Mouse (Mus musculus) small intestine, adult 2 months (tissue): Measurements from ENCODE around the gene Zmiz1. TPM values are rescaled to one million over a fixed set of nuclear protein-coding genes. Genes with fewer than 3 reads are reported as not detected.

Source experiments
- H3K27ac ChIP-seq: fragments of 200-500 bp; 2 replicates; pipeline ENCODE4 v1.5.1; 2012; ENCODE audit warnings: low read depth, low read length, control low read depth, inconsistent platforms; ENCODE audit not compliant: insufficient read depth
- H3K27me3 ChIP-seq: fragments of 200-500 bp; 2 replicates; pipeline ENCODE4 v1.6.1; 2012; ENCODE audit warnings: mild to moderate bottlenecking, moderate library complexity, low read length, inconsistent platforms; ENCODE audit not compliant: control insufficient read depth, insufficient read depth
- H3K36me3 ChIP-seq: fragments of 200-500 bp; 2 replicates; pipeline ENCODE4 v1.6.1; 2012; ENCODE audit warnings: mild to moderate bottlenecking, low read length, control low read depth, inconsistent platforms; ENCODE audit not compliant: control insufficient read depth, insufficient read depth
- H3K4me1 ChIP-seq: fragments of 200-500 bp; 2 replicates; pipeline ENCODE4 v1.6.1; 2012; ENCODE audit warnings: low read length, inconsistent platforms, mixed read lengths; ENCODE audit not compliant: control insufficient read depth, insufficient read depth, insufficient read length
- H3K4me3 ChIP-seq: fragments of 200-500 bp; 2 replicates; pipeline ENCODE4 v1.5.1; 2012; ENCODE audit warnings: low read depth, mild to moderate bottlenecking, control low read depth, inconsistent platforms, low read length, moderate library complexity
- CTCF ChIP-seq: fragments of 200-500 bp; IDR thresholded peaks from 2 replicates; pipeline ENCODE4 v1.5.1; 2012; ENCODE audit warnings: low read depth, mild to moderate bottlenecking, control low read depth, inconsistent platforms, low read length, moderate library complexity, mixed read lengths; ENCODE audit not compliant: insufficient replicate concordance, insufficient read length; ENCODE audit errors: extremely low read depth
- POLR2A ChIP-seq: fragments of 200-500 bp; IDR thresholded peaks from 2 replicates; pipeline ENCODE4 v1.6.1; 2012; ENCODE audit warnings: low read depth, mild to moderate bottlenecking, control low read depth, inconsistent platforms, low read length, moderate library complexity
- WGBS: fragments of 180-500 bp; shearing (Covaris S2); methylation state at CpG from one replicate; pipeline ENCODE4 v1.1.7; 2018; 5-methylcytosine and 5-hydroxymethylcytosine counted together
- polyA plus RNA-seq: library from polyadenylated mRNA; depleted of rRNA; stranded (reverse); fragments of >200 nt; gene quantifications from 2 replicates; pipeline ENCODE4 v1.2.3, GENCODE M21; 2012

Gene Zmiz1
- polyA plus RNA-seq, 1 experiment, result 91.5 TPM

DNA sequence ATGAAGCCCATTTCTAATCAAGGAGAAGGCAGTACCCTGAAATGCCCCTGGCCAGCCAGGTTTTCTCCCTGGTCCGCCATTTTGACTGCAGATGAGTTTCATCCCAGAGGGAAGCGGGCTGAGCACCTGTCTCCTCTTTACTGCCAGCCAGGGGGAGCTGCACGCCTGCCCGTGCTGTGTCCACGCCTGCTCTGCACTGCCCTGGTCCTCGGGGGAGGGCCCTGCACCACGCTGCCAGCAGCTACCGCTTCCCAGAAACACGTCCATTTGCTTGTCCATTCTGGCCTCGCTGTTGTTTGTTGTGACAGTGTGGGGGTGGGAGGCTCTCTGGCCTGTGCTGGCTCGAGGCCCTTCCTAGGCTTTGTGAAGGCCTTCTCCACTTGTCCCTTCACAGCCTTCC lies 201.7 kb downstream of the Zmiz1 start:
- 78% methylated on average over 11 of the region's 11 CpGs for WGBS
- no peak overlapping the region for H3K4me3 ChIP-seq
- H3K4me1 ChIP-seq, result no peaks in the 10 kb centered on the region
- no peaks in the 10 kb centered on the region for H3K27me3 ChIP-seq
- peaks cover 87% of the 10 kb centered on the region for H3K36me3 ChIP-seq
- no peak for TF ChIP-seq CTCF
- TF ChIP-seq POLR2A, result no peak
- no peak overlapping the region for H3K27ac ChIP-seq

DNA sequence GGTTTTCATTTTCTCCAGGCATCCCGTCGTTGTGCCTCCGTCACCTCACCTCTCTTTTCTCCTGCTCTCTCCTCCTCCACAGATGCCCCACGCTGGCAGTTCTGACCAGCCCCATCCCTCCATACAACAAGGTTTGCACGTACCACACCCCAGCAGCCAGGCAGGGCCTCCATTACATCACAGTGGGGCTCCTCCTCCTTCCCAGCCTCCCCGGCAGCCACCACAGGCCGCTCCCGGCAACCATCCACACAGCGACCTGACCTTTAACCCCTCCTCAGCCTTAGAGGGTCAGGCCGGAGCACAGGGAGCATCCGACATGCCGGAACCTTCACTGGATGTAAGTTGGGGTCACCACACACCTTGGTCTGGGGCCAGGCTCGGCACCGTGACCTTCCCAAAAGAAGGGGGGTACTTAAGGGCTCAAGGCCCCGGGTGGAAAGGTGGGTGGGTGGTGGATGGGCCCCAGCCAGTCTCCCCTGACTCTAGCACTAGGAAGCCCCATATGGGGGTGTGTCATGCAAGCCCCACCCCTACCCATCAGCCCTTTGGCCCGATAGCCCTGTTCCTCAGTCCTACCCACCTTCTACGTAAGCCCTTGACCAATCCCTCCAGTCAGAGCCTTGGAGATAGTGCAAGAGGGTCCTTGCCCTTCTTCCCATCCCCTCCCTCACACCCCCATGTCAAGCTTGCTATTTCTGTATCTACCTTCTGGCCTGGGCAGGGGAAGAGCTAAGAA lies 202.4 kb downstream of the Zmiz1 start:
- TF ChIP-seq POLR2A (no peak), CTCF (no peak)
- H3K4me3 ChIP-seq, result no peak overlapping the region
- no peaks in the 10 kb centered on the region for H3K27me3 ChIP-seq
- H3K4me1 ChIP-seq, result no peaks in the 10 kb centered on the region
- 77% methylated on average over 17 of the region's 17 CpGs for WGBS
- peaks cover 81% of the 10 kb centered on the region for H3K36me3 ChIP-seq
- no peak overlapping the region for H3K27ac ChIP-seq

DNA sequence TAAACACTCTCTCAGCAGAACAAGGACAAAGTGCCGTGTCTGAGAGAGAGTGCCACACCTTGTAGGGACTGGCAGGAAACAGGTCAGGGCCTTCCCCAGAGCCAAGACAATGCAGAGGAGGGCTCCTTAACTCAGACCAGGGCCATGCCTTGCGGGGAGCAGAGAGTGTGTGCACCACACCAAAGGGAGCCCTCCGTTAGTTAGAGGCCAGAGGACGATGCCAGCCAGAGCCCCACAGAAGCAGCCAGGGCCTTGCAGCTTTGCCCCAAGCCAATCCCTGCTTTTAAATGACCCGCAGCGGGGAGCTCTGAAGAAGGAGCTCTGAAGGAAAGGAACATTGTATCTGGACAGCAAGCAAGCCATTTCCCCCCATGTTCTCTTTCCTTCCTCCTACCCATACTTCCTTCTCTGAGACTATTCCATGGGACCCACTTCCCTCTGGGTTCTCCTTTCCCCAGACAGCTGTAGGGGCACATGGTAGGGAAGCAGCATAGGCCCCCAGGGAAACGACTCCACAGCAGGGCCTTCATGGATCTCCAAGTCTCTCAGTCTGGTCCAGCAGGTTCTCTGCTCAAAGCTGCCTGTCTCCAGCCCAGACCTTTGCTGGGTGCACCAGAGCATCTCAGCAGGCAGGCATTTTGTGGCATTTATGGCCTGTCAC lies 204.8 kb downstream of the Zmiz1 start:
- no peak overlapping the region for H3K27ac ChIP-seq
- no peaks in the 10 kb centered on the region for H3K27me3 ChIP-seq
- peaks cover 58% of the 10 kb centered on the region for H3K36me3 ChIP-seq
- 75% methylated on average over 7 of the region's 7 CpGs for WGBS
- H3K4me1 ChIP-seq, result no peaks in the 10 kb centered on the region
- TF ChIP-seq POLR2A (no peak), CTCF (no peak)
- H3K4me3 ChIP-seq, result no peak overlapping the region

DNA sequence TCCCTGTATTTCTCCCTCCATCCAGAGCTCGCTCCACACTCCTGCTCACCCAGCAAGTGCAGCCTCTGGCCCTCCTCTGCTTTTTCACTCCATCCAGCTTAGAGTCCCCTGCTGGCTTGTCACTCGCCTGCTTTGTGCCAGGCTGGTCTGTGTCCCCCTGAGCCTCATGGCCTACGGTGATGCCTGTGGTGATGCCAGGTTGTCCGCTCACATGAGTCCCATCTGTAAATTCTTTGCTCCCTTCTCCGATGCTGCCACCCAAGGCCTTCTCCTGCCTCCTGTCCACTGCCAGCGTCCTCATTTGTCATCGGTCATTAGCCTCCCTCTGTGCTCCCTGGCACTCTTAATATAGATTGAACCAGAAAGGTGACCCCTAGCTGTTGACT lies 205.3 kb downstream of the Zmiz1 start:
- WGBS, result 88% methylated on average over 7 of the region's 7 CpGs
- Histone ChIP-seq H3K36me3 (peaks cover 53% of the 10 kb centered on the region), H3K27me3 (no peaks in the 10 kb centered on the region), H3K4me3 (no peak overlapping the region), H3K27ac (no peak overlapping the region), H3K4me1 (no peaks in the 10 kb centered on the region)
- TF ChIP-seq CTCF (no peak), POLR2A (no peak)

DNA sequence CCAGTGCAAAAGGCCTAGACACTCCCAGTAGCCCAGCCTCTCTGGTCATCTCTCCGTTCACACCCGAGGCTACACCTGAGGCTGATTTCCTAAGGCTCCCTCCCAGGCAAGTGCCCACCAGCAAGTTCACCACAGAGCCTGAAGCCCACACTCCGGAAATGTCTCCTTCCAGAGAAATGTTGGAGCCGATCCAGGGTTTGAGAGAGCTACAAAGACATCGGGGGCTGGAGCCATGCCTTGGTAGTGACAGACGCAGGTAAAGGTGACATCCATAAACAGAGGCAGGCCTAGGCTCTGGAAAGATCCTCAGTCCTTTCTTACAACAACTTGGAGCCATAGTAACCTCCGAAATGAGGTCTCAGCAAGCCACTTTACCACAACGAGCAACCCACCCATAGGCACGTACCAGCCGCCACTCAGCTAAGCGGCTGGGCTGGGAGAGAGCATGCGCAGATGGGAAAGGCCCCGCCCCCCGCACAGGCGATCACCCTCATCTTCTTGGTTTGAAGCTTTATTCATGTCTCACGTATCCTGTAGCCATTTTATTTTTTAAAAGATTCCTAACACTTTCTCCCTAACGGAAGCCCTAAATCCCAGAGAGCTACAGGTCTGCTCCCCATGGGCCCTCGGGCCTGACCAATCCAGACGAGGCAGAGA lies 206.5 kb downstream of the Zmiz1 start:
- H3K27ac ChIP-seq, result no peak overlapping the region
- TF ChIP-seq POLR2A (no peak), CTCF (no peak)
- H3K36me3 ChIP-seq, result peaks cover 42% of the 10 kb centered on the region
- H3K27me3 ChIP-seq, result no peaks in the 10 kb centered on the region
- H3K4me1 ChIP-seq, result no peaks in the 10 kb centered on the region
- WGBS, result 88% methylated on average over 19 of the region's 19 CpGs
- H3K4me3 ChIP-seq, result no peak overlapping the region

DNA sequence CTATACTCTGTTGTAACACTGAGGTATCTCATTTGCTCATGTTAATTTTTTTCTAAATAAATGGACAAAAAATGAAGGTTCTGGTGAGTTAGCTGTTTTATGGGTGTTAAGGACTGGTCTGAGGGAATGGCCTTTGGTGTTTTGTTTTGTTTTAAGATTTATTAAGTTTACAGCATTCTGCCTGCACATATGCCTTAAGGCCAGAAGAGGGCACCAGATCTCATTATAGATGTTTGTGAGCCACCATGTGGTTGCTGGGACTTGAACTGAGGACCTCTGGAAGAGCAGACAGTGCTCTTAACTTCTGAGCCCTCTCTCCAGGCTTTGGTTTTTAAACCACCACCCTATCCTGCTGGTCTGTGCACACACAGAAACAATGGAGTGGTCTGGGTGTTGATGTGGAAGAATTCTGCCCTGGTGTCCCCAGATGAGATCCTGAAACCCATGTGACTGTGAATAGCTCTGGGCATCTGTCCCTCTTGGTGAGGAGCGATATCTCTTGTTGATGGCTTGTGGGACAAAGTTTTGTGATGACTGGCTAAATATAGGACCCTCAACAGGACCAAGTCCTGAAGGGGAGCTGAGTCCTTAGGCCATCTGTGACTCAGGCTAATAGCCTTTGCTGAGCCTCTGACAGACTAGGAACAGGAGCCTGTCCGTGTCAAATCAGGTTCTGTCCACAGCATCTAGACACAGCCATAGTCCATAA lies 207.8 kb downstream of the Zmiz1 start:
- Histone ChIP-seq H3K4me1 (no peaks in the 10 kb centered on the region), H3K36me3 (peaks cover 30% of the 10 kb centered on the region), H3K27ac (no peak overlapping the region), H3K4me3 (no peak overlapping the region), H3K27me3 (no peaks in the 10 kb centered on the region)
- 89% methylated on average over 2 of the region's 2 CpGs for WGBS
- TF ChIP-seq CTCF (peak; percentile 22; the same call in 1 of the 2 replicates), POLR2A (no peak)
